Mouse (Mus musculus): Measurements from ENCODE around the gene Olfr1138.

The Olfr1138 gene

DNA sequence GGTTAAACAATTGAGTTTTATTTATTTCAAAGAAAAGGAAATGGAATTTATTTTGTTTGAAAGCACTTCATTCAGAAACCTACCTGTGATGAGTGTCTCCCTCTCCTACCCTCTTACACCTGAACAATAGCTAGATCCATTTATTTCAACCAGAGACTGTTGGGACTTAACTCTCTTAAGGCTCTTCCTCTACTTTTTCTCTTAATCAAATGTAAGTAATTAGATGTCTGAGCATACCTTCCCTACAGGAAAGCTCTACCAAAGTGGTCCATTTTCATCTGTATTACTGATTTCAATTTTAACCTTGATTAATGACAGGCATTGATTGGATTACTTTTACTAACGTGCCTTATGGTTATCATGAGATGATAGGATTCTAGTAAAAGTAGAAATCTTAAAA, at the start of gene Olfr1138:
Olfr1138 (minus strand) TSS at position 101 of the 400 bp plus-strand sequence.
- DNase-seq (ENCODE audit: low spot score), result no peak

DNA sequence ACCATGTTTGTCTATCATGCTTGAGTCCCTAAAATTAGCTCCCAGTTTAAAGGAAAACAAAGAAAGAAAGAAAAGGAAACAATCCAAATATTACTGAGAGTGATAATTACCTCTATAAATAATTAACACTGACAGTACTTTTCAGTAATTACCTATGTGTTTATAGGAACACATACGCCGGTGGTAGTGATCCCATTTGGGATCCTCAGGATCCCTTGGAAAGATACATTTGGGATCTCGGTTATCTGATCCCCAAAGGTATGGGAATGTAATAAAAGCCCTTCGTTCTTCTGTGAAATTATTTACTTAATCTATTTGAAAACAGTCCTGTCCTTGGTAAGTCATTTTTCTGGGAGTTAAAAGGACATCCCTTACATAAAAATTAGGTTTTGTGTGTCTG, 39.4 kb upstream of the Olfr1138 start, which contains the start of gene Olfr152:
Olfr152 (plus strand) TSS at position 301 of the 400 bp plus-strand sequence.
- no peak for DNase-seq (ENCODE audit: low spot score)

DNA sequence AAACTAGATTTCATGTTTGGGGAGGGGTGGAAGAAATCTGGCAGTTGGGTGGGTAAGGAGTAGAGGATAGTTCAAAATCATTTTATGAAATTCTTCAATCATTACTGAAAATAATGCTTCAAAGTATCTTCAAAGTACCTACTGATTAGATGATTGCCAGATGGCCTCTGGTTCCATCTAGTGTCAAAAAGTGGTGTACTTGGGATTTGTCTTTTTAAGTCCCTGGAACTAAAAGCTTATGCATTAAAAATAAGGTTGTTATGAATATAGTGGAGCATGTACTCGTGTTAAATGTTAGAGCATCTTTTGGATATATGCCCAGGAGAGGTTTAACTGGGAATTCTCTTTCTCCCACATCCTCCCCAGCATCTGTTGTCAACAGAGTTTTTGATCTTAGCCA, 36.4 kb upstream of the Olfr1138 start:
- DNase-seq (ENCODE audit: low spot score), result no peak

DNA sequence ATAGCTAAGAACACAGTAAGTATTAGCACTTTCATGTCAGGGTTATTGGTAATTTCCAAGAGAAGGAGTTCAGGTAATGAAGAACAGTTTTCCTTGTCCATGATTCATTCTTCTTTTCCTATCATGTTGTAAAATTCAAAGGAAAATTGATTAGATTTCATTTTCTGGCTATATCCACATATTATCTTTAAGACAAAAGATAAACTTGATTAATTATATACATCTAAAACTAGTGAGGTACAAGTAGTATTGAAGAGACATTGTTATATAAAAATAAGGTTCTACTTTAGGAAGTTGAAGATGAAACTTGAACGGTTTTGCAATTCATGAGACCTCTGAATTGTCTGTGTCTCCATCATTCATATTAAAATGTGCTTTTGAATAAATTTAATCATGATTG, 14.1 kb upstream of the Olfr1138 start, which contains the start of gene Olfr1141:
Olfr1141 (minus strand) TSS at position 101 of the 400 bp plus-strand sequence.
- DNase-seq (ENCODE audit: low spot score), result no peak

DNA sequence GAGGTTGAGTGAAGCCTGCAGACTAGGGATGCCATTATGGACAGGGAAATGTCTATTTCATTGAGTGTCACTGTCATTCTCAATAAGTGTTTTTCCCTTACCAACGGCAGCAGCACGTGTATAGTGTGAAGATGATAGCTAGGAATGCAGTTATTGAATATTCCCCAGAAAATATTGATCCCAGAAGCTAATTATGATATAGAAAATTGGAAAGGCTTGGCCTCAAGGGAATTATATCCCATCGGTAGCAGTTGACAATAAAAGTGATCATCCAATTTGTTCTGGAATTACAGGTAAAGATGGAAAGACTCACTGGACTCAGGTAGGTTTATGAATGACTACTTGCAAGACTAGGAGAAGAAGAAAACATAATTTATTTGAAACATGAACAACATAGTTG, 3.7 kb upstream of the Olfr1138 start, which contains the start of gene Olfr1140:
Olfr1140 (plus strand) TSS at position 301 of the 400 bp plus-strand sequence.
- DNase-seq (ENCODE audit: low spot score), result no peak

DNA sequence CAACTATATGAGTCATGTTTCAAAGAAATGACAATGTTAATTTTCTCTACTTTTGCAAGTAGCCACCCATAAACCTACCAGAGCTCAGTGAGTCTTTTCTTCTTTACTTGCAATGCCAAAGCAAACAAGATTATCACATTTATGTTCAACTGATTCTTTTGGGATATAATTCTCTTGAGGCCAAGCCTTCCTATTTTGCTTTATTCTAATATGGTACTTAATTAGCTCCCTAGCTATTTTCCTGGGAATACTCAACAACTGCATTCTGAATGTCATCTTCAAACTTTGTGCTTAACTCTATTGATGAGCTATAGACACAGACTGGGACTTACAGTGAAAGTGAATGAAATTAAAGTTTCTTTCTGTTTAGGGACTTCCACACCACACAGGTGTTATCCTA, 26.7 kb downstream of the Olfr1138 start, which contains the start of gene Olfr1137:
Olfr1137 (minus strand) TSS at position 101 of the 400 bp plus-strand sequence.
- DNase-seq (ENCODE audit: low spot score), result no peak

DNA sequence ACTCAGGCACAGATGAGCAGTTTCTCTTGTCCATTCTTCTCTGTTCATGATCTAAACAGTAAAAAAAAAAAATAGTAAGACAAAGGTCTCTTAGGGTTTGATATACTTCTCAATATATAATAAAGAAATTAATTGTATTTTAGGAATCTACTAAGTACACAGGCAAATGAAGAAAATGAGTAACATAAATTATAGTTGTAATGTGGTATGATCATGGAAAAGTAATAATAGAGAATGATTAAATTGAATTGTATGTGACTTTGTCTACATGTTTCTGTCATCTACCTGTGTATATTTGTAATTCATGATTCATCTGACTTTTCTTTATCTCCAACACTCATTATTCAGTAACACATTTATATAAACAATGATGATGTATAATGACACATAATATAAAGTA, 45.9 kb downstream of the Olfr1138 start, which contains the start of gene Olfr1136:
Olfr1136 (minus strand) TSS at position 101 of the 400 bp plus-strand sequence.
- DNase-seq (ENCODE audit: low spot score), result no peak

Data from MN1 (cell line).